Mouse (Mus musculus) embryonic fibroblast, embryonic 13.5 days (primary cell): ENCODE measurements around the gene Gipr.

Experiments used
- CTCF ChIP-seq: IDR thresholded peaks from 2 replicates; pipeline ENCODE4 v1.5.1; 2011; ENCODE audit warnings: mild to moderate bottlenecking, control low read depth, low read length, moderate library complexity, borderline replicate concordance; ENCODE audit not compliant: insufficient read depth
- POLR2A ChIP-seq: IDR thresholded peaks from 2 replicates; pipeline ENCODE4 v1.6.1; 2011; ENCODE audit warnings: low read depth, mild to moderate bottlenecking, control low read depth, low read length, moderate library complexity

GRCm38 (mm10) chr7:19118028-19118771, 47.7 kb downstream of the Gipr start, which contains the start of gene Gm4969:
- TF ChIP-seq CTCF (no peak), POLR2A (no peak)
